Mouse (Mus musculus): ENCODE measurements at regions not wholly inside any gene's neighbourhood (a gene's known extent, or its start where the extent isn't known, plus 50 kb on each side); places are given as distances from the start of the nearest gene placed in this dataset.

GRCm38 (mm10) chr16:67735398-67735797, 114.7 kb upstream of the Cadm2 start:
- TF ChIP-seq USF2 (conservative IDR thresholded peaks at IDR 0.05; ENCODE audit: low read depth, low read length) (no peak), PAX5 (IDR thresholded peaks at IDR 0.05; ENCODE audit: low read length) (no peak), MAX (IDR thresholded peaks at IDR 0.05; ENCODE audit: low read length) (no peak), CTCF (conservative IDR thresholded peaks at IDR 0.05 in 1 of 2, IDR thresholded peaks at IDR 0.05 in 1 of 2; ENCODE audit: low read depth in 2 of 2, low read length in 2 of 2) (no peak), TCF12 (IDR thresholded peaks at IDR 0.05; ENCODE audit: low read depth, low read length) (no peak), POLR2A (IDR thresholded peaks at IDR 0.05; ENCODE audit: low read depth, low read length) (no peak), POLR2AphosphoS2 (IDR thresholded peaks at IDR 0.05; ENCODE audit: low read depth, low read length) (no peak), MAZ (IDR thresholded peaks at IDR 0.05; ENCODE audit: low read depth, low read length) (no peak), ZNF384 (IDR thresholded peaks at IDR 0.05; ENCODE audit: low read depth, low read length) (no peak), KAT2A (IDR thresholded peaks at IDR 0.05; ENCODE audit: insufficient replicate concordance, low read length) (no peak), ELF1 (IDR thresholded peaks at IDR 0.05; ENCODE audit: low read depth, low read length) (no peak)
